Mouse (Mus musculus) E14TG2a.4 (cell line): ENCODE data around the gene Gpatch2l.

ENCODE experiments used
- H3K27me3 ChIP-seq: 2 replicates; pipeline ENCODE4 v1.6.1; 2014; ENCODE audit warnings: low read length, control low read depth; ENCODE audit not compliant: insufficient read depth
- H3K36me3 ChIP-seq: 2 replicates; pipeline ENCODE4 v1.6.1; 2014; ENCODE audit warnings: low read length, control low read depth; ENCODE audit not compliant: insufficient read depth
- H3K4me1 ChIP-seq: replicated peaks from 2 replicates; pipeline ENCODE4 v1.6.1; 2014; ENCODE audit warnings: low read depth, low read length, control low read depth
- H3K4me3 ChIP-seq: replicated peaks from 2 replicates; pipeline ENCODE4 v1.5.1; 2014; ENCODE audit warnings: mild to moderate bottlenecking, low read length
- H3K9me3 ChIP-seq: 2 replicates; pipeline ENCODE4 v1.6.1; 2014; ENCODE audit warnings: low read length, control low read depth
- CTCF ChIP-seq: conservative IDR thresholded peaks from 2 replicates; pipeline ENCODE4 v1.5.1; 2014; ENCODE audit warnings: low read length
- NANOG ChIP-seq: IDR thresholded peaks from 2 replicates; pipeline ENCODE4 v1.6.1; 2014; ENCODE audit warnings: borderline replicate concordance, low read length, mixed read lengths
- POU5F1 ChIP-seq: IDR thresholded peaks from 2 replicates; pipeline ENCODE4 v1.6.1; 2014; ENCODE audit warnings: low read length, borderline replicate concordance

The Gpatch2l gene

GRCm38 (mm10) chr12:86241604-86242536, at the start of gene Gpatch2l:
Gene Gpatch2l (plus strand): TSS chr12:86241858.
- TF ChIP-seq POU5F1 (no peak), CTCF (no peak), NANOG (no peak)
- Histone ChIP-seq H3K4me1 (peaks cover 29% of the 10 kb centered on the region), H3K36me3 (peaks cover 26% of the 10 kb centered on the region), H3K27me3 (peaks cover 4% of the 10 kb centered on the region; the same call in 1 of the 2 replicates), H3K4me3 (peak within 1 kb of the TSS; percentile 89), H3K9me3 (no peaks in the 10 kb centered on the region)

- no peak for TF ChIP-seq CTCF
- TF ChIP-seq NANOG = no peak
- H3K4me1 ChIP-seq = peaks cover 36% of the 10 kb centered on the region
- no peaks in the 10 kb centered on the region for H3K9me3 ChIP-seq
- H3K27me3 ChIP-seq = no peaks in the 10 kb centered on the region
- H3K4me3 ChIP-seq = no peak overlapping the region
- no peaks in the 10 kb centered on the region for H3K36me3 ChIP-seq
Measured at GRCm38 (mm10) chr12:86192036-86192449, 49.6 kb upstream of the Gpatch2l start.

DNA sequence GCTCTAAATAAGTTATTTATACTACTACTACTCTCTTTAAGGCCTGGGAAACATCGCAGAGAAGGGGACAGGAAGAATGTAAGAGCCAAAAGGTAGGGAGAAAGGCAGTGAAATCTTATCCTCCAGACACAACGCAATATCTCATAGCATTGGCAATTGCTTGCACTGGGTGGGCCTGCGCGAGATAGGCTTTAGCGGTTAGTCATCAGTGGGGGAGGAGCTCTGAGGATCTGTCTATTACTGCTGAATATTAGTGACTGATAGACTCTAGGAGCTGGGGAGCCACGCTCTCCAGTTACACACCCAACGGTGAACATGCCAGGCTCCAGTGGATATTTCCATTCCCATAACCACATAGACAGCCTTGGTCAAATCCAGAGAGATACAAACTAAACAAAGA, 44.7 kb upstream of the Gpatch2l start:
- 0 out of 2 replicates have a peak, but pooled peaks cover 3% of the 10 kb centered on the region for H3K4me1 ChIP-seq
- H3K4me3 ChIP-seq = no peak overlapping the region
- TF ChIP-seq NANOG (no peak), POU5F1 (no peak), CTCF (no peak)
- no peaks in the 10 kb centered on the region; the same call in 1 of the 2 replicates for H3K27me3 ChIP-seq
- no peaks in the 10 kb centered on the region for H3K36me3 ChIP-seq
- no peaks in the 10 kb centered on the region for H3K9me3 ChIP-seq

GRCm38 (mm10) chr12:86203443-86204057, 38.1 kb upstream of the Gpatch2l start:
- H3K4me1 ChIP-seq = no peaks in the 10 kb centered on the region
- no peaks in the 10 kb centered on the region for H3K9me3 ChIP-seq
- H3K4me3 ChIP-seq = no peak overlapping the region
- H3K27me3 ChIP-seq = peaks cover 3% of the 10 kb centered on the region
- TF ChIP-seq NANOG = no peak
- no peak for TF ChIP-seq POU5F1
- TF ChIP-seq CTCF = no peak
- no peaks in the 10 kb centered on the region for H3K36me3 ChIP-seq

- Histone ChIP-seq H3K4me3 (0 out of 2 replicates have a peak overlapping the region, but pooled peaks have one; percentile 7), H3K27me3 (peaks cover 72% of the 10 kb centered on the region), H3K9me3 (no peaks in the 10 kb centered on the region), H3K36me3 (no peaks in the 10 kb centered on the region), H3K4me1 (peaks cover 23% of the 10 kb centered on the region)
- TF ChIP-seq CTCF = no peak
- TF ChIP-seq NANOG = no peak
- TF ChIP-seq POU5F1 = no peak
Measured at GRCm38 (mm10) chr12:86211099-86211520, 30.5 kb upstream of the Gpatch2l start.

GRCm38 (mm10) chr12:86212693-86213470, 28.8 kb upstream of the Gpatch2l start:
- H3K36me3 ChIP-seq = no peaks in the 10 kb centered on the region
- peaks cover 84% of the 10 kb centered on the region for H3K27me3 ChIP-seq
- H3K4me3 ChIP-seq = no peak overlapping the region
- peaks cover 35% of the 10 kb centered on the region for H3K4me1 ChIP-seq
- H3K9me3 ChIP-seq = no peaks in the 10 kb centered on the region
- TF ChIP-seq CTCF (no peak), NANOG (no peak), POU5F1 (no peak)

DNA sequence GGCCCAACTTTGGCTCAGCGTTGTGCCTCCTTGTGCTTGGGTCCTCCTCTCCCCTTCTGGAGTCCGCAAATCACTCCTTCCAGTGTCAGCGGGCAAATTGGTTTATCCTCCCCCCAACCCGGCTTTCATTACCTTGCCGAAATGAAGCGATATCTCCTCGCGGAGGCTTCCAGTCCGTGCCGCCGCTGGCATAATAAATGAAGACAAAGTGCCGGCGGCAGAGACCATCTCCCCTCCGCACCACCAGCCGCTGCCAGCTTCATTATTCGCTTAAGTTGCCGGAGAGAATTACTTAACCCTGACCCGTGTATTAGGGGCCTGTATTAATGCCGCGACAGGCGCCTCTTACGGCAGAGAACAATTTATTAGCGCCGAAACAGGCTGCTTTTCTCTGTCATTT, 27.5 kb upstream of the Gpatch2l start:
- TF ChIP-seq POU5F1 (no peak), NANOG (no peak), CTCF (no peak)
- H3K9me3 ChIP-seq = no peaks in the 10 kb centered on the region
- H3K4me1 ChIP-seq = peaks cover 35% of the 10 kb centered on the region
- peaks cover 87% of the 10 kb centered on the region for H3K27me3 ChIP-seq
- H3K4me3 ChIP-seq = peak overlapping the region; percentile 41
- H3K36me3 ChIP-seq = no peaks in the 10 kb centered on the region
